7 mouse cellular contexts compared by ENCODE assay signal in the genomic region with DNA sequence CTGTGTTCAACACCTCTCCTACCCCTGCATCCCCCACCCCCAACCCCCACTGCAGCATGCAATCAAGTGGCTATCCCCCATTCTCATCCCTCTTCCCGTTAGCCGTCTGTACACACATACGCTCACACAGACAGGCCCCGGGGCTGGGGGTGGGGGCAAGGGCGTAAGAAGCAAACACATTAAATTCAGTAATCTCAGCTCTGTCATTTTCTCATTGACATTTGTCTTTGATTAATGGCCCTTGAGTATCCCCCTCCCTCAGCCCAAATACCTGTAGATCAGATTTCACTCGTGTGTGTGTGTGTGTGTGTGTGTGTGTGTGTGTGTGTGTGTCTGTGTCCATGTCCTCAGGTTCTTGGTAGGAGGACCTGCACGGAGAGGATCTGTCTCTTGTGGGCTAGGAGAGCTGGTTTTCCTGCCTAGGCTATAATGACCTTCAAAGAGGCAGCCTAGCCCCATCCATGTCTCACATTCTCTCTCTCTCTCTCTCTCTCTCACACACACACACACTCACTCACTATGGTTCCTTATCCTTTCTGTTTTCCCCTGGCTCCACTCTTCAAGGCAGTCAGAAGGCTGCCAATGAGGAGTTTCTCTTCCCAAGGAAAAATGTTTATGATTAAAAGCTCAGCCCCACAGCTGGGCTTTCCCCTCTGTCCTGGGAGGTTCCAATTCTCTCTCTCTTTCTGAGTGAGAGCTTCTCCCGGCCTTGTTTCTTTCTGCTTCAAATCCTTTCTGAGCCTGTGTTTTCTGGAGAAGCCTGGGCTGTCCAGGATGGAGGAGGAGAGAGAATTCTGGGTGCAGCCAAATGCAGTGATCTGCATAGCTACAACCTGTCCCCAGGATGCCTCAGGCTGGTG. TPM values are rescaled to one million over a fixed set of nuclear protein-coding genes. Genes with fewer than 3 reads are reported as not detected.
DNase-seq lines count a peak whose midpoint lies in the region; ATAC-seq lines count a peak whose summit lies in the region.

No protein-coding gene starts in this region.

- H3K36me3 ChIP-seq in kidney, embryonic 16.5 days (ENCODE audit: insufficient read depth, low read length), result peaks cover 4% of the 10 kb centered on the region
- H3K36me3 ChIP-seq in embryonic facial prominence, embryonic 15.5 days, result peaks cover 4% of the 10 kb centered on the region
- H3K36me3 ChIP-seq in hindbrain, embryonic 14.5 days (replicated peaks; ENCODE audit: control insufficient read depth, insufficient read depth), result 0 out of 2 replicates have a peak, but pooled peaks cover 2% of the 10 kb centered on the region
- peaks cover 3% of the 10 kb centered on the region for H3K36me3 ChIP-seq in neural tube, embryonic 13.5 days

- WGBS in kidney, embryonic 16.5 days, result 26% methylated on average over 8 of the region's 8 CpGs
- WGBS in embryonic facial prominence, embryonic 15.5 days, result 13% methylated on average over 8 of the region's 8 CpGs
- 26% methylated on average over 8 of the region's 8 CpGs for WGBS in hindbrain, embryonic 14.5 days
- WGBS in neural tube, embryonic 13.5 days, result 23% methylated on average over 8 of the region's 8 CpGs

- H3K4me1 ChIP-seq in kidney, embryonic 16.5 days (ENCODE audit: insufficient read depth, low read length), result peaks cover 71% of the 10 kb centered on the region
- H3K4me1 ChIP-seq in embryonic facial prominence, embryonic 15.5 days, result peaks cover 79% of the 10 kb centered on the region
- H3K4me1 ChIP-seq in hindbrain, embryonic 14.5 days (replicated peaks; ENCODE audit: control insufficient read depth, insufficient read depth, low read length), result peaks cover 69% of the 10 kb centered on the region
- H3K4me1 ChIP-seq in neural tube, embryonic 13.5 days (replicated peaks), result peaks cover 85% of the 10 kb centered on the region

- no peak overlapping the region for H3K4me3 ChIP-seq in kidney, embryonic 16.5 days (ENCODE audit: low read length)
- 0 out of 2 replicates have a peak overlapping the region, but pooled peaks have one; percentile 0 for H3K4me3 ChIP-seq in embryonic facial prominence, embryonic 15.5 days (replicated peaks)
- H3K4me3 ChIP-seq in hindbrain, embryonic 14.5 days (replicated peaks; ENCODE audit: low read length), result no peak overlapping the region
- peak overlapping the region; percentile 8; the same call in 1 of the 2 replicates for H3K4me3 ChIP-seq in neural tube, embryonic 13.5 days

- no peaks in the 10 kb centered on the region for H3K27me3 ChIP-seq in kidney, embryonic 16.5 days (ENCODE audit: insufficient read depth, low read length)
- no peaks in the 10 kb centered on the region for H3K27me3 ChIP-seq in embryonic facial prominence, embryonic 15.5 days
- H3K27me3 ChIP-seq in hindbrain, embryonic 14.5 days (ENCODE audit: control insufficient read depth, insufficient read depth, low read length), result no peaks in the 10 kb centered on the region
- no peaks in the 10 kb centered on the region for H3K27me3 ChIP-seq in neural tube, embryonic 13.5 days

- H3K9ac ChIP-seq in kidney, embryonic 16.5 days (replicated peaks; ENCODE audit: low read length), result peak overlapping the region; percentile 32; the same call in 1 of the 2 replicates
- no peak overlapping the region for H3K9ac ChIP-seq in embryonic facial prominence, embryonic 15.5 days
- peak overlapping the region; percentile 84 for H3K9ac ChIP-seq in hindbrain, embryonic 14.5 days
- H3K9ac ChIP-seq in neural tube, embryonic 13.5 days, result peak overlapping the region; percentile 61

- peak overlapping the region; percentile 19; the same call in 1 of the 2 replicates for H3K4me2 ChIP-seq in kidney, embryonic 16.5 days (replicated peaks; ENCODE audit: low read depth, low read length)
- peak overlapping the region; percentile 63 for H3K4me2 ChIP-seq in embryonic facial prominence, embryonic 15.5 days (replicated peaks)
- peak overlapping the region; percentile 65 for H3K4me2 ChIP-seq in hindbrain, embryonic 14.5 days (replicated peaks)
- peak overlapping the region; percentile 91 for H3K4me2 ChIP-seq in neural tube, embryonic 13.5 days

- H3K9me3 ChIP-seq in kidney, embryonic 16.5 days (ENCODE audit: low read length), result no peaks in the 10 kb centered on the region
- no peaks in the 10 kb centered on the region for H3K9me3 ChIP-seq in embryonic facial prominence, embryonic 15.5 days (replicated peaks)
- H3K9me3 ChIP-seq in hindbrain, embryonic 14.5 days (ENCODE audit: control insufficient read depth, low read length), result no peaks in the 10 kb centered on the region
- no peaks in the 10 kb centered on the region for H3K9me3 ChIP-seq in neural tube, embryonic 13.5 days

- peak overlapping the region; percentile 11; the same call in 1 of the 2 replicates for H3K27ac ChIP-seq in kidney, embryonic 16.5 days (ENCODE audit: low read length)
- H3K27ac ChIP-seq in embryonic facial prominence, embryonic 15.5 days (replicated peaks), result peak overlapping the region; percentile 81
- H3K27ac ChIP-seq in hindbrain, embryonic 14.5 days, result peak overlapping the region; percentile 80
- peak overlapping the region; percentile 74 for H3K27ac ChIP-seq in neural tube, embryonic 13.5 days (replicated peaks)

- ATAC-seq in kidney, embryonic 16.5 days (ENCODE audit: low FRiP score, low TSS enrichment), result no peak
- no peak for ATAC-seq in embryonic facial prominence, embryonic 15.5 days (ENCODE audit: insufficient number of reproducible peaks, low FRiP score, low TSS enrichment, low read depth)
- ATAC-seq in hindbrain, embryonic 14.5 days (ENCODE audit: low FRiP score), result no peak
- no peak for ATAC-seq in neural tube, embryonic 13.5 days (ENCODE audit: low read depth)

- no peak for DNase-seq in kidney, adult 11 months
- DNase-seq in hindbrain, embryonic 14.5 days (ENCODE audit: low spot score), result peak; percentile 40
- no peak for DNase-seq in frontal cortex, postnatal 10 days (ENCODE audit: low spot score in 2 of 2)
- no peak for DNase-seq in kidney, adult 9 months

RNA-seq across cellular contexts. Expression of gene Itm2c, which starts 4.0 kb away (rescaled TPM):
- 248 and 269 TPM in 2 replicates for polyA plus RNA-seq in kidney, embryonic 16.5 days (2015; fragmentation: Nextera tagmentation; extraction: Ambion mirVana)
- polyA plus RNA-seq in embryonic facial prominence, embryonic 15.5 days (2015; fragmentation: Nextera tagmentation; extraction: Ambion mirVana), result 283 and 290 TPM in 2 replicates
- polyA plus RNA-seq in hindbrain, embryonic 14.5 days (2014; fragmentation: Nextera tagmentation; extraction: Ambion mirVana), result 124 and 127 TPM in 2 replicates
- polyA plus RNA-seq in neural tube, embryonic 13.5 days (2015; fragmentation: Nextera tagmentation; extraction: Ambion mirVana), result 148 and 155 TPM in 2 replicates

RNA-seq across cellular contexts. Expression of gene 4933407L21Rik, which starts 30.2 kb away (rescaled TPM):
- polyA plus RNA-seq in kidney, embryonic 16.5 days (2015; fragmentation: Nextera tagmentation; extraction: Ambion mirVana), result 1.6 TPM in 2 replicates
- 0.45 and 1.2 TPM in 2 replicates for polyA plus RNA-seq in embryonic facial prominence, embryonic 15.5 days (2015; fragmentation: Nextera tagmentation; extraction: Ambion mirVana)
- 4.8 and 7.5 TPM in 2 replicates for polyA plus RNA-seq in hindbrain, embryonic 14.5 days (2014; fragmentation: Nextera tagmentation; extraction: Ambion mirVana)
- 2.7 and 3.5 TPM in 2 replicates for polyA plus RNA-seq in neural tube, embryonic 13.5 days (2015; fragmentation: Nextera tagmentation; extraction: Ambion mirVana)

Comparison
In these comparisons a context has a peak if more than half of its experiments do, and no peak if none do; other contexts are left out.
1. H3K27ac ChIP-seq: peak in every context shown above with its lines; median percentile 81 in embryonic facial prominence, embryonic 15.5 days; 80 in hindbrain, embryonic 14.5 days; 74 in neural tube, embryonic 13.5 days; 11 in kidney, embryonic 16.5 days.
2. H3K4me2 ChIP-seq: peak in every context shown above with its lines; median percentile 91 in neural tube, embryonic 13.5 days; 65 in hindbrain, embryonic 14.5 days; 63 in embryonic facial prominence, embryonic 15.5 days; 19 in kidney, embryonic 16.5 days.
3. H3K4me3 ChIP-seq: peak in embryonic facial prominence, embryonic 15.5 days (single experiment) and neural tube, embryonic 13.5 days (single experiment); none in kidney, embryonic 16.5 days (single experiment) and hindbrain, embryonic 14.5 days (single experiment).